Mouse (Mus musculus): ENCODE data around the gene Esrra.

DNA sequence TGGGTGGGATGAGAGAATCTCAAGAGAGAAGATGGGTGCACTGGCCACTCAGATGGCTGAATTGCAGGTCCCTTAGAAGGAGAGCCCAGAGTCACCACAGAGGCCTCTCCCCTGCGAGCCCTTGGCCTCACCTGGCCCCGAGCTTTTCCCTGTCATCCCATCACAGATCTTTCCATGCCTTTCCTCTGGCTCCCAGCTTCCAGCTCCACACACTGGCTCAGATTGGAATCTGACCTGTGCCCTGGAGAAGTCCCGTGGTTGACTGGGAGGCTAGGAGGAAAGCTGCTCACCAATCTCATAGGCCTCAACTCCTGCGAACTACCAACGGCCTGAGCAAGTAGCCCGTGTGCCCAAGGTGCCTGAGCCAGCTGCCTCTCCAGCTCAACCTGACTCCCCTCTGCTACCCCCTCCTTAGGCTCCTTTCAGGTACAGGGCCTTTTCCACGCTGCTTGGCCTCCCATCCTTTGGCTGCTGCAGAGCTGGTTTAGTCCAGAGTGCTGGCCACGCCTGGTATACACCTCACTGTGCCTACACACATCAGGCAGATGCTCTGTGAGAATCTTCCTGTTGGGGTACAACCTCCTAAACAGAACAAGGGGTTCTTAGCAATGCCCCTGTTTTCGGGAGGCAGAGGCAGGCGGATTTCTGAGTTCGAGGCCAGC is 16.0 kb downstream of the Esrra start:
- TF ChIP-seq CTCF (IDR thresholded peaks at IDR 0.05; ENCODE audit: low read depth, low read length), result no peak
- TF ChIP-seq POLR2A (IDR thresholded peaks at IDR 0.05; ENCODE audit: insufficient read depth, low read length), result no peak
